Mouse (Mus musculus): ENCODE measurements around the gene Flvcr2.

GRCm38 (mm10) chr12:85822051-85822450 is 75.7 kb downstream of the Flvcr2 start:
- TF ChIP-seq CTCF (conservative IDR thresholded peaks at IDR 0.05; ENCODE audit: low read length): peak; percentile 20
- TF ChIP-seq NANOG (IDR thresholded peaks at IDR 0.05; ENCODE audit: borderline replicate concordance, low read length): no peak
- TF ChIP-seq POU5F1 (IDR thresholded peaks at IDR 0.05; ENCODE audit: borderline replicate concordance, low read length): no peak
